Mouse (Mus musculus) E14TG2a.4 (cell line): ENCODE results near the gene Atl1.

ENCODE experiments used
- H3K27me3 ChIP-seq: 2 replicates; pipeline ENCODE4 v1.6.1; 2014; ENCODE audit warnings: low read length, control low read depth; ENCODE audit not compliant: insufficient read depth
- H3K36me3 ChIP-seq: 2 replicates; pipeline ENCODE4 v1.6.1; 2014; ENCODE audit warnings: low read length, control low read depth; ENCODE audit not compliant: insufficient read depth
- H3K4me1 ChIP-seq: replicated peaks from 2 replicates; pipeline ENCODE4 v1.6.1; 2014; ENCODE audit warnings: low read depth, low read length, control low read depth
- H3K4me3 ChIP-seq: replicated peaks from 2 replicates; pipeline ENCODE4 v1.5.1; 2014; ENCODE audit warnings: mild to moderate bottlenecking, low read length
- H3K9me3 ChIP-seq: 2 replicates; pipeline ENCODE4 v1.6.1; 2014; ENCODE audit warnings: low read length, control low read depth
- CTCF ChIP-seq: conservative IDR thresholded peaks from 2 replicates; pipeline ENCODE4 v1.5.1; 2014; ENCODE audit warnings: low read length
- NANOG ChIP-seq: IDR thresholded peaks from 2 replicates; pipeline ENCODE4 v1.6.1; 2014; ENCODE audit warnings: borderline replicate concordance, low read length, mixed read lengths
- POU5F1 ChIP-seq: IDR thresholded peaks from 2 replicates; pipeline ENCODE4 v1.6.1; 2014; ENCODE audit warnings: low read length, borderline replicate concordance

The Atl1 gene

GRCm38 (mm10) chr12:69995382-69995781 lies 103.0 kb downstream of the Atl1 start:
- H3K9me3 ChIP-seq = peaks cover 10% of the 10 kb centered on the region

GRCm38 (mm10) chr12:69998186-69998983 lies 106.0 kb downstream of the Atl1 start:
- Histone ChIP-seq H3K9me3 (peaks cover 10% of the 10 kb centered on the region), H3K4me1 (no peaks in the 10 kb centered on the region), H3K36me3 (no peaks in the 10 kb centered on the region), H3K27me3 (no peaks in the 10 kb centered on the region), H3K4me3 (no peak overlapping the region)
- no peak for TF ChIP-seq CTCF
- no peak for TF ChIP-seq NANOG
- TF ChIP-seq POU5F1 = no peak

More at GRCm38 (mm10) chr12:69995382-69995781, 103.0 kb downstream of the Atl1 start:
- Histone ChIP-seq H3K36me3 (no peaks in the 10 kb centered on the region), H3K4me3 (no peak overlapping the region), H3K4me1 (no peaks in the 10 kb centered on the region), H3K27me3 (peaks cover 12% of the 10 kb centered on the region)
- no peak for TF ChIP-seq NANOG
- TF ChIP-seq POU5F1 = no peak
- no peak for TF ChIP-seq CTCF

GRCm38 (mm10) chr12:70005103-70005502 lies 112.7 kb downstream of the Atl1 start:
- H3K9me3 ChIP-seq = no peaks in the 10 kb centered on the region
- H3K4me3 ChIP-seq = no peak overlapping the region
- no peaks in the 10 kb centered on the region for H3K36me3 ChIP-seq
- no peak for TF ChIP-seq NANOG
- no peak for TF ChIP-seq POU5F1
- TF ChIP-seq CTCF = no peak
- H3K4me1 ChIP-seq = no peaks in the 10 kb centered on the region
- H3K27me3 ChIP-seq = no peaks in the 10 kb centered on the region

- no peaks in the 10 kb centered on the region for H3K9me3 ChIP-seq
- TF ChIP-seq CTCF (no peak), NANOG (no peak), POU5F1 (no peak)
- no peaks in the 10 kb centered on the region for H3K27me3 ChIP-seq
- no peaks in the 10 kb centered on the region for H3K4me1 ChIP-seq
- no peak overlapping the region for H3K4me3 ChIP-seq
- H3K36me3 ChIP-seq = no peaks in the 10 kb centered on the region
Observed at GRCm38 (mm10) chr12:70010356-70010755, 117.9 kb downstream of the Atl1 start.

- Histone ChIP-seq H3K9me3 (no peaks in the 10 kb centered on the region), H3K27me3 (no peaks in the 10 kb centered on the region), H3K4me1 (no peaks in the 10 kb centered on the region), H3K36me3 (no peaks in the 10 kb centered on the region), H3K4me3 (no peak overlapping the region)
- TF ChIP-seq POU5F1 = no peak
- no peak for TF ChIP-seq NANOG
- TF ChIP-seq CTCF = no peak
Observed at GRCm38 (mm10) chr12:70011681-70012080, 119.3 kb downstream of the Atl1 start.

DNA sequence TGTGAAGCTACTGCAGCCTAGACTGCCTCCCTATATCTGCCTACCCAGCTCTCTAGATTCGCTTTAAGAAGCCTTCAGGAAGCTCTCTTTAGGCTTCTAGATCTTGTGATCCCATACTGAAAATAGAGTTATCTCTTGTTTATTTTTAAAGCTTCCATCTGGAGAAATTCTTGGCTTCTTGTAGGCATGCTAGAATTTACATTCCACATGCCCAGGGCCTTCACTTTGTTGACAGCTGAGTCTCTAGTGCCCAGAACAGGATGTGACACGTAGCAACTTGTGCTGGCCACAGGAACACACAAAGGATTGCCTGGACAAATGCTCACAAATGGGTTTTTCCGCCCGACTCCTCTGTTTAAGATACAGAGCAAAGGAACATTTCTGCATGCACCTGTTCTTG lies 123.5 kb downstream of the Atl1 start:
- Histone ChIP-seq H3K27me3 (no peaks in the 10 kb centered on the region), H3K4me3 (no peak overlapping the region), H3K9me3 (no peaks in the 10 kb centered on the region), H3K4me1 (peaks cover 10% of the 10 kb centered on the region), H3K36me3 (no peaks in the 10 kb centered on the region)
- no peak for TF ChIP-seq POU5F1
- TF ChIP-seq NANOG = no peak
